Mouse (Mus musculus) kidney, embryonic 15.5 days (tissue): ENCODE data around the gene Sf3b6. TPM values are rescaled to one million over a fixed set of nuclear protein-coding genes. Genes with fewer than 3 reads are reported as not detected.
"Not testable (repeated sequence)": the region's sequence is repeated elsewhere in the genome, so short reads cannot be mapped to it uniquely, and the experiment has no call there.

Source experiments
- ATAC-seq: fragments of 200-750 bp; cut with Nextera tagmentation; replicated peaks from 2 replicates; pipeline ENCODE4 v1.8.0; 2017; ENCODE audit warnings: moderate TSS enrichment; ENCODE audit not compliant: low FRiP score
- H3K27ac ChIP-seq: fragments of 300-500 bp; sonication (generic); 2 replicates; pipeline ENCODE4 v1.5.1; 2015; ENCODE audit warnings: mild to moderate bottlenecking, inconsistent platforms
- H3K27me3 ChIP-seq: fragments of 300-500 bp; sonication (generic); 2 replicates; pipeline ENCODE4 v1.6.1; 2015; ENCODE audit warnings: inconsistent platforms
- H3K36me3 ChIP-seq: fragments of 300-500 bp; sonication (generic); 2 replicates; pipeline ENCODE4 v1.6.1; 2015; ENCODE audit warnings: inconsistent platforms
- H3K4me1 ChIP-seq: fragments of 300-500 bp; sonication (generic); 2 replicates; pipeline ENCODE4 v1.6.1; 2015; ENCODE audit warnings: inconsistent platforms
- H3K4me2 ChIP-seq: fragments of 300-500 bp; sonication (generic); 2 replicates; pipeline ENCODE4 v1.6.1; 2015; ENCODE audit warnings: moderate library complexity, mild to moderate bottlenecking, inconsistent platforms
- H3K4me3 ChIP-seq: fragments of 300-500 bp; sonication (generic); replicated peaks from 2 replicates; pipeline ENCODE4 v1.5.1; 2015; ENCODE audit warnings: mild to moderate bottlenecking, inconsistent platforms
- H3K9ac ChIP-seq: fragments of 300-500 bp; sonication (generic); 2 replicates; pipeline ENCODE4 v1.6.1; 2015; ENCODE audit warnings: mild to moderate bottlenecking, inconsistent platforms
- H3K9me3 ChIP-seq: fragments of 300-500 bp; sonication (generic); replicated peaks from 2 replicates; pipeline ENCODE4 v1.6.1; 2016; ENCODE audit warnings: inconsistent platforms
- WGBS: fragments of 180-500 bp; shearing (Covaris S2); methylation state at CpG from one replicate; pipeline ENCODE4 v1.1.7; 2015; ENCODE audit warnings: mixed read lengths; 5-methylcytosine and 5-hydroxymethylcytosine counted together
- polyA plus RNA-seq: library from polyadenylated mRNA; unstranded; fragments of >200 nt; fragmentation: Nextera tagmentation; extraction: Ambion mirVana; gene quantifications from 2 replicates; pipeline ENCODE4 v1.2.1, GENCODE M21; 2015

The Sf3b6 gene
- polyA plus RNA-seq, 1 experiment from 2014 or later = 207 TPM

GRCm38 (mm10) chr12:4788128-4788527 lies 29.2 kb upstream of the Sf3b6 start:
- H3K27me3 ChIP-seq, H3K4me1 ChIP-seq, H3K4me2 ChIP-seq, H3K36me3 ChIP-seq, H3K9ac ChIP-seq, ATAC-seq, H3K4me3 ChIP-seq, H3K9me3 ChIP-seq, H3K27ac ChIP-seq: not testable (repeated sequence)
- 95% methylated on average over 25 of the region's 25 CpGs for WGBS

- Histone ChIP-seq H3K4me2 (no peak overlapping the region), H3K4me3 (no peak overlapping the region), H3K4me1 (no peaks in the 10 kb centered on the region), H3K27me3 (no peaks in the 10 kb centered on the region), H3K36me3 (no peaks in the 10 kb centered on the region), H3K27ac (no peak overlapping the region), H3K9ac (no peak overlapping the region), H3K9me3 (no peaks in the 10 kb centered on the region)
- 69% methylated on average over 1 of the region's 1 CpGs for WGBS
- ATAC-seq = 0 out of 2 replicates have a peak, but pooled peaks have one; percentile 18
Measured at GRCm38 (mm10) chr12:4793718-4794117, 23.6 kb upstream of the Sf3b6 start.

- H3K4me1 ChIP-seq, H3K36me3 ChIP-seq: not testable (repeated sequence)
Measured at GRCm38 (mm10) chr12:4797471-4797870, 19.9 kb upstream of the Sf3b6 start.

GRCm38 (mm10) chr12:4811036-4811435 lies 6.3 kb upstream of the Sf3b6 start:
- no peak overlapping the region for H3K4me2 ChIP-seq
- peaks cover 5% of the 10 kb centered on the region; the same call in 1 of the 2 replicates for H3K4me1 ChIP-seq
- 68% methylated on average over 4 of the region's 4 CpGs for WGBS
- H3K9me3 ChIP-seq = no peaks in the 10 kb centered on the region
- H3K27ac ChIP-seq = no peak overlapping the region
- no peak overlapping the region for H3K9ac ChIP-seq
- H3K27me3 ChIP-seq = no peaks in the 10 kb centered on the region
- H3K36me3 ChIP-seq = no peaks in the 10 kb centered on the region
- no peak overlapping the region for H3K4me3 ChIP-seq
- ATAC-seq = no peak

More at GRCm38 (mm10) chr12:4797471-4797870, 19.9 kb upstream of the Sf3b6 start:
- H3K27me3 ChIP-seq, H3K27ac ChIP-seq, H3K4me3 ChIP-seq, ATAC-seq, H3K9ac ChIP-seq, H3K9me3 ChIP-seq, H3K4me2 ChIP-seq: not testable (repeated sequence)
- WGBS = 71% methylated on average over 6 of the region's 6 CpGs

- WGBS = 50% methylated on average over 3 of the region's 3 CpGs
- Histone ChIP-seq H3K36me3 (no peaks in the 10 kb centered on the region), H3K9ac (no peak overlapping the region), H3K27ac (no peak overlapping the region), H3K4me2 (no peak overlapping the region), H3K4me3 (no peak overlapping the region), H3K9me3 (no peaks in the 10 kb centered on the region), H3K4me1 (peaks cover 9% of the 10 kb centered on the region), H3K27me3 (no peaks in the 10 kb centered on the region)
- peak; percentile 67; the same call in 1 of the 2 replicates for ATAC-seq
Measured at GRCm38 (mm10) chr12:4811705-4812104, 5.6 kb upstream of the Sf3b6 start.

GRCm38 (mm10) chr12:4813636-4814035 lies 3.7 kb upstream of the Sf3b6 start:
- 86% methylated on average over 4 of the region's 4 CpGs for WGBS
- no peaks in the 10 kb centered on the region for H3K36me3 ChIP-seq
- ATAC-seq = no peak
- H3K4me1 ChIP-seq = peaks cover 14% of the 10 kb centered on the region
- H3K9me3 ChIP-seq = no peaks in the 10 kb centered on the region
- H3K4me3 ChIP-seq = no peak overlapping the region
- H3K4me2 ChIP-seq = no peak overlapping the region
- H3K27me3 ChIP-seq = no peaks in the 10 kb centered on the region
- no peak overlapping the region for H3K27ac ChIP-seq
- no peak overlapping the region for H3K9ac ChIP-seq

GRCm38 (mm10) chr12:4816680-4817360 lies 524 bp upstream of the Sf3b6 start:
- peak; percentile 80; the same call in 1 of the 2 replicates for ATAC-seq
- Histone ChIP-seq H3K9me3 (no peaks in the 10 kb centered on the region), H3K4me3 (peak overlapping the region; percentile 90), H3K36me3 (peaks cover 18% of the 10 kb centered on the region), H3K4me1 (peaks cover 21% of the 10 kb centered on the region), H3K4me2 (peak overlapping the region; percentile 66), H3K27me3 (no peaks in the 10 kb centered on the region), H3K27ac (peak overlapping the region; percentile 96), H3K9ac (peak overlapping the region; percentile 67)
- WGBS = 8% methylated on average over 24 of the region's 24 CpGs

GRCm38 (mm10) chr12:4827256-4827655 lies 9.9 kb downstream of the Sf3b6 start:
- Histone ChIP-seq H3K4me1 (no peaks in the 10 kb centered on the region), H3K9ac (no peak overlapping the region), H3K27ac (no peak overlapping the region), H3K36me3 (peaks cover 88% of the 10 kb centered on the region), H3K9me3 (no peaks in the 10 kb centered on the region), H3K4me3 (no peak overlapping the region), H3K4me2 (no peak overlapping the region), H3K27me3 (no peaks in the 10 kb centered on the region)
- 79% methylated on average over 3 of the region's 3 CpGs for WGBS
- no peak for ATAC-seq

- Histone ChIP-seq H3K9me3 (no peaks in the 10 kb centered on the region), H3K27ac (no peak overlapping the region), H3K9ac (no peak overlapping the region), H3K27me3 (peaks cover 22% of the 10 kb centered on the region; the same call in 1 of the 2 replicates), H3K4me1 (peaks cover 18% of the 10 kb centered on the region), H3K4me2 (no peak overlapping the region), H3K4me3 (no peak overlapping the region), H3K36me3 (peaks cover 7% of the 10 kb centered on the region)
- ATAC-seq = no peak
- WGBS = 14% methylated on average over 4 of the region's 4 CpGs
Measured at GRCm38 (mm10) chr12:4836959-4837358, 19.6 kb downstream of the Sf3b6 start.

- Histone ChIP-seq H3K36me3 (no peaks in the 10 kb centered on the region), H3K4me1 (peaks cover 27% of the 10 kb centered on the region), H3K27me3 (peaks cover 24% of the 10 kb centered on the region; the same call in 1 of the 2 replicates), H3K9me3 (no peaks in the 10 kb centered on the region), H3K27ac (no peak overlapping the region), H3K4me2 (no peak overlapping the region; the same call in 1 of the 2 replicates), H3K4me3 (peak overlapping the region; percentile 87), H3K9ac (no peak overlapping the region)
- no peak for ATAC-seq
- WGBS = 57% methylated on average over 6 of the region's 6 CpGs
Measured at GRCm38 (mm10) chr12:4840010-4840409, 22.7 kb downstream of the Sf3b6 start.

GRCm38 (mm10) chr12:4840741-4841140 lies 23.4 kb downstream of the Sf3b6 start:
- peak overlapping the region; percentile 78 for H3K9ac ChIP-seq
- H3K27me3 ChIP-seq = peaks cover 24% of the 10 kb centered on the region; the same call in 1 of the 2 replicates
- no peaks in the 10 kb centered on the region for H3K36me3 ChIP-seq
- H3K27ac ChIP-seq = peak overlapping the region; percentile 32; the same call in 1 of the 2 replicates
- ATAC-seq = no peak
- H3K4me2 ChIP-seq = peak overlapping the region; percentile 98
- H3K4me3 ChIP-seq = peak overlapping the region; percentile 87
- peaks cover 27% of the 10 kb centered on the region for H3K4me1 ChIP-seq
- WGBS = 3% methylated on average over 11 of the region's 11 CpGs
- H3K9me3 ChIP-seq = no peaks in the 10 kb centered on the region

- Histone ChIP-seq H3K4me2 (peak within 1 kb of the TSS; percentile 98), H3K4me1 (peaks cover 27% of the 10 kb centered on the region), H3K27ac (peak within 1 kb of the TSS; percentile 32; the same call in 1 of the 2 replicates), H3K9me3 (no peaks in the 10 kb centered on the region), H3K9ac (peak within 1 kb of the TSS; percentile 78), H3K27me3 (peaks cover 24% of the 10 kb centered on the region; the same call in 1 of the 2 replicates), H3K4me3 (peak within 1 kb of the TSS; percentile 87), H3K36me3 (no peaks in the 10 kb centered on the region)
- peak; percentile 79 for ATAC-seq
- whole genome bisulfite sequencing = under 1% methylated on average over 35 of the region's 37 CpGs
Measured at GRCm38 (mm10) chr12:4841392-4841887, 24.1 kb downstream of the Sf3b6 start, which contains the start of gene Fkbp1b. Gene Fkbp1b (minus strand): TSS chr12:4841591.
